Mouse (Mus musculus) liver, adult 2 months (tissue): ENCODE data around the gene Nav2. TPM values are rescaled to one million over a fixed set of nuclear protein-coding genes. Genes with fewer than 3 reads are reported as not detected.
A peak's percentile ranks its signal among the peaks of the same experiment; 100 is the strongest.

Source experiments
- DNase-seq: peaks from one replicate; pipeline ENCODE4 v3.0.0-alpha.2; 2011; ENCODE audit warnings: low read depth, low spot score; ENCODE audit errors: extremely low read depth
- H3K27ac ChIP-seq: fragments of 200-500 bp; replicated peaks from 2 replicates; pipeline ENCODE4 v1.5.1; 2012; ENCODE audit warnings: low read depth, mild to moderate bottlenecking, control low read depth, inconsistent platforms, low read length; ENCODE audit not compliant: insufficient read depth
- H3K27me3 ChIP-seq: fragments of 200-500 bp; 2 replicates; pipeline ENCODE4 v1.6.1; 2012; ENCODE audit warnings: mild to moderate bottlenecking, moderate library complexity, low read length, inconsistent platforms; ENCODE audit not compliant: control insufficient read depth, insufficient read depth
- H3K36me3 ChIP-seq: fragments of 200-500 bp; 2 replicates; pipeline ENCODE4 v1.6.1; 2012; ENCODE audit warnings: low read length, inconsistent platforms; ENCODE audit not compliant: control insufficient read depth, insufficient read depth
- H3K4me1 ChIP-seq: fragments of 200-500 bp; 2 replicates; pipeline ENCODE4 v1.6.1; 2011; ENCODE audit warnings: low read length; ENCODE audit not compliant: control insufficient read depth, insufficient read depth
- H3K4me3 ChIP-seq: fragments of 200-500 bp; 2 replicates; pipeline ENCODE4 v1.5.1; 2011; ENCODE audit warnings: low read depth, mild to moderate bottlenecking, control low read depth, low read length, moderate library complexity; ENCODE audit not compliant: insufficient read depth
- H3K79me2 ChIP-seq: fragments of 200-500 bp; 2 replicates; pipeline ENCODE4 v1.6.1; 2012; ENCODE audit warnings: inconsistent platforms, mild to moderate bottlenecking, low read length, moderate library complexity; ENCODE audit not compliant: control insufficient read depth, insufficient read depth
- H3K9ac ChIP-seq: fragments of 200-500 bp; 2 replicates; pipeline ENCODE4 v1.6.1; 2012; ENCODE audit warnings: low read depth, mild to moderate bottlenecking, control low read depth, inconsistent platforms, low read length
- CTCF ChIP-seq: fragments of 200-500 bp; IDR thresholded peaks from 2 replicates; pipeline ENCODE4 v1.5.1; 2011; ENCODE audit warnings: low read depth, low read length, control low read depth
- POLR2A ChIP-seq: fragments of 200-500 bp; IDR thresholded peaks from 2 replicates; pipeline ENCODE4 v1.6.1; 2011; ENCODE audit warnings: low read length, control low read depth; ENCODE audit not compliant: insufficient read depth; ENCODE audit errors: extremely low read depth
- WGBS: fragments of 180-500 bp; shearing (Covaris S2); methylation state at CpG from one replicate; pipeline ENCODE4 v1.1.7; 2018; 5-methylcytosine and 5-hydroxymethylcytosine counted together
- polyA plus RNA-seq: library from polyadenylated mRNA; depleted of rRNA; stranded (reverse); fragments of >200 nt; gene quantifications from 2 replicates; pipeline ENCODE4 v1.2.3, GENCODE M21; 2012
- total RNA-seq: library from RNA; depleted of rRNA; stranded (reverse); fragments of >200 nt; gene quantifications from 2 replicates; pipeline ENCODE4 v1.2.3, GENCODE M21; 2014

Gene Nav2
- total and polyA plus RNA-seq, 2 experiments, result 11.1 to 17.6 TPM

GRCm38 (mm10) chr7:49091371-49091770 lies 182.9 kb downstream of the Nav2 start:
- no peaks in the 10 kb centered on the region for H3K36me3 ChIP-seq
- no peak overlapping the region for H3K4me3 ChIP-seq
- no peaks in the 10 kb centered on the region for H3K4me1 ChIP-seq
- no peak overlapping the region for H3K9ac ChIP-seq
- no peak for DNase-seq
- no peaks in the 10 kb centered on the region for H3K27me3 ChIP-seq
- H3K27ac ChIP-seq, result no peak overlapping the region
- H3K79me2 ChIP-seq, result no peaks in the 10 kb centered on the region
- 35% methylated on average over 5 of the region's 5 CpGs for WGBS
- TF ChIP-seq POLR2A (no peak), CTCF (no peak)

- Histone ChIP-seq H3K27ac (no peak overlapping the region), H3K27me3 (no peaks in the 10 kb centered on the region), H3K79me2 (no peaks in the 10 kb centered on the region), H3K4me3 (no peak overlapping the region), H3K9ac (no peak overlapping the region), H3K4me1 (no peaks in the 10 kb centered on the region), H3K36me3 (no peaks in the 10 kb centered on the region)
- TF ChIP-seq CTCF, result no peak
- TF ChIP-seq POLR2A, result no peak
- DNase-seq, result no peak
- WGBS, result 57% methylated on average over 5 of the region's 5 CpGs
These were observed 183.4 kb downstream of the Nav2 start for GRCm38 (mm10) chr7:49091921-49092320.

GRCm38 (mm10) chr7:49093596-49093995 lies 185.1 kb downstream of the Nav2 start:
- Histone ChIP-seq H3K9ac (no peak overlapping the region), H3K4me3 (no peak overlapping the region), H3K36me3 (no peaks in the 10 kb centered on the region), H3K4me1 (no peaks in the 10 kb centered on the region), H3K79me2 (no peaks in the 10 kb centered on the region), H3K27me3 (no peaks in the 10 kb centered on the region), H3K27ac (no peak overlapping the region)
- WGBS, result 75% methylated on average over 6 of the region's 6 CpGs
- peak; percentile 1 for DNase-seq
- TF ChIP-seq CTCF, result no peak
- no peak for TF ChIP-seq POLR2A

GRCm38 (mm10) chr7:49094531-49094930 lies 186.0 kb downstream of the Nav2 start:
- 69% methylated on average over 3 of the region's 3 CpGs for WGBS
- Histone ChIP-seq H3K4me3 (no peak overlapping the region), H3K4me1 (no peaks in the 10 kb centered on the region), H3K36me3 (no peaks in the 10 kb centered on the region), H3K27me3 (no peaks in the 10 kb centered on the region), H3K79me2 (no peaks in the 10 kb centered on the region), H3K9ac (no peak overlapping the region), H3K27ac (no peak overlapping the region)
- DNase-seq, result peak; percentile 27
- TF ChIP-seq POLR2A, result no peak
- TF ChIP-seq CTCF, result no peak

- 79% methylated on average over 1 of the region's 1 CpGs for WGBS
- Histone ChIP-seq H3K27ac (no peak overlapping the region), H3K4me3 (no peak overlapping the region), H3K27me3 (no peaks in the 10 kb centered on the region), H3K9ac (no peak overlapping the region), H3K79me2 (no peaks in the 10 kb centered on the region), H3K36me3 (no peaks in the 10 kb centered on the region), H3K4me1 (no peaks in the 10 kb centered on the region)
- no peak for TF ChIP-seq CTCF
- no peak for TF ChIP-seq POLR2A
- DNase-seq, result peak; percentile 26
These were observed 192.8 kb downstream of the Nav2 start for GRCm38 (mm10) chr7:49101291-49101690.

GRCm38 (mm10) chr7:49102223-49102622 lies 193.7 kb downstream of the Nav2 start:
- no peaks in the 10 kb centered on the region for H3K79me2 ChIP-seq
- no peak overlapping the region for H3K4me3 ChIP-seq
- TF ChIP-seq CTCF, result no peak
- no peak for TF ChIP-seq POLR2A
- no peak for DNase-seq
- H3K36me3 ChIP-seq, result no peaks in the 10 kb centered on the region
- H3K27me3 ChIP-seq, result no peaks in the 10 kb centered on the region
- H3K9ac ChIP-seq, result no peak overlapping the region
- no peak overlapping the region for H3K27ac ChIP-seq
- WGBS, result 89% methylated on average over 3 of the region's 3 CpGs
- no peaks in the 10 kb centered on the region for H3K4me1 ChIP-seq
